In the genomic region with DNA sequence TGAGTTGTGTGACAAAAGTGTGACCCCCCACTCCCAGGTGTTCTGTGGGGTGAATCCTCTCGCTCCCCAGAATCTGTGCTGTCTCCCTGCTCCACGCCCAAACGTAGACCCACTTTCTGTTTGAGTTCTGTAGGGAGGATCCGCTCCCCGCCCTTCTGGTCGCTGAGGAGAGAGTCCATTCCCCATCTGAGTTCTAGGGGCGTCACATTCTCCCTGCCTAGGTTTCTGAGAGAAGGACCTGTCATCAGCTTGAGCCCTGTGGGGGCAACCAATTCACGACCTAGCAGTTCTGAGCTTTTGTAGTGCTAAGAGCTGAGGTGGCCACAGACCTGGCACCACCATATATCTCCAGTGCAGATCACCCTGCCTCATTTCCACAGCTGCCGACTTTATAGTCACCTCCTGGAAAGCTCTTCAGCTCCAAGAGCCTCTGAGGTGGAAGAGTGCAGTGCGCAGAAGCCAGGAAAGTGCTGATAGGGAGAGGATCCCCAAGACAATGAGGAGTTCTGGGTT, we compare ENCODE assay signal across 8 mouse cellular contexts. TPM values are rescaled to one million over a fixed set of nuclear protein-coding genes. Genes with fewer than 3 reads are reported as not detected.
A peak's percentile ranks its signal among the peaks of the same experiment; 100 is the strongest.
DNase-seq lines count a peak whose midpoint lies in the region; ATAC-seq lines count a peak whose summit lies in the region.

No protein-coding gene starts in this region.

- peak overlapping the region; percentile 97 for H3K4me3 ChIP-seq in kidney, embryonic 14.5 days (ENCODE audit: low read length)
- H3K4me3 ChIP-seq in hindbrain, embryonic 11.5 days (ENCODE audit: low read depth, low read length), result peak overlapping the region; percentile 92
- H3K4me3 ChIP-seq in midbrain, embryonic 10.5 days, result peak overlapping the region; percentile 99

- DNase-seq in kidney, postnatal 25 days, result no peak
- DNase-seq in hindbrain, embryonic 11.5 days (ENCODE audit: low spot score), result no peak
- no peak for DNase-seq in midbrain, embryonic 10.5 days (ENCODE audit: low spot score)
- no peak for DNase-seq in urinary bladder, postnatal 25 days (ENCODE audit: low spot score)
- DNase-seq in left cerebral cortex, postnatal 4 days, result no peak
- DNase-seq in cerebellum, postnatal 14 days, result no peak

- H3K9ac ChIP-seq in kidney, embryonic 14.5 days (ENCODE audit: low read depth, low read length), result peak overlapping the region; percentile 95
- H3K9ac ChIP-seq in hindbrain, embryonic 11.5 days (ENCODE audit: low read depth, low read length), result peak overlapping the region; percentile 64

- 5% methylated on average over 10 of the region's 10 CpGs for WGBS in kidney, embryonic 14.5 days
- WGBS in hindbrain, embryonic 11.5 days, result 5% methylated on average over 10 of the region's 10 CpGs
- WGBS in midbrain, embryonic 10.5 days, result 6% methylated on average over 10 of the region's 10 CpGs

- H3K27ac ChIP-seq in kidney, embryonic 14.5 days (ENCODE audit: low read depth, low read length), result no peak overlapping the region
- H3K27ac ChIP-seq in hindbrain, embryonic 11.5 days (ENCODE audit: low read depth, low read length), result no peak overlapping the region
- H3K27ac ChIP-seq in midbrain, embryonic 10.5 days (replicated peaks), result peak overlapping the region; percentile 63

- H3K27me3 ChIP-seq in kidney, embryonic 14.5 days (ENCODE audit: control insufficient read depth, insufficient read depth, low read length), result no peaks in the 10 kb centered on the region; the same call in 1 of the 2 replicates
- no peaks in the 10 kb centered on the region for H3K27me3 ChIP-seq in hindbrain, embryonic 11.5 days (ENCODE audit: control insufficient read depth, insufficient read depth, low read length)
- H3K27me3 ChIP-seq in midbrain, embryonic 10.5 days (ENCODE audit: low read depth, poor library complexity, severe bottlenecking), result no peaks in the 10 kb centered on the region

- intact Hi-C loops in left cerebral cortex, postnatal 4 days (cut with DNase I), result loop anchor here (5.0 kb wide), 1 partner anchor 138 kb away; no protein-coding TSS in a partner anchor

- H3K4me2 ChIP-seq in kidney, embryonic 14.5 days (replicated peaks; ENCODE audit: low read depth, low read length), result peak overlapping the region; percentile 93
- peak overlapping the region; percentile 85 for H3K4me2 ChIP-seq in hindbrain, embryonic 11.5 days (replicated peaks; ENCODE audit: low read depth, low read length)

- H3K4me1 ChIP-seq in kidney, embryonic 14.5 days (ENCODE audit: control insufficient read depth, insufficient read depth, low read length), result peaks cover 9% of the 10 kb centered on the region
- 0 out of 2 replicates have a peak, but pooled peaks cover 2% of the 10 kb centered on the region for H3K4me1 ChIP-seq in hindbrain, embryonic 11.5 days (replicated peaks; ENCODE audit: control insufficient read depth, insufficient read depth, low read length)
- peaks cover 14% of the 10 kb centered on the region for H3K4me1 ChIP-seq in midbrain, embryonic 10.5 days

- H3K36me3 ChIP-seq in kidney, embryonic 14.5 days (ENCODE audit: control insufficient read depth, insufficient read depth, low read length), result peaks cover 21% of the 10 kb centered on the region
- H3K36me3 ChIP-seq in hindbrain, embryonic 11.5 days (ENCODE audit: control insufficient read depth, insufficient read depth, low read length), result 0 out of 2 replicates have a peak, but pooled peaks cover 4% of the 10 kb centered on the region
- peaks cover 18% of the 10 kb centered on the region for H3K36me3 ChIP-seq in midbrain, embryonic 10.5 days

- H3K9me3 ChIP-seq in kidney, embryonic 14.5 days (ENCODE audit: control insufficient read depth, low read length), result no peaks in the 10 kb centered on the region
- no peaks in the 10 kb centered on the region for H3K9me3 ChIP-seq in hindbrain, embryonic 11.5 days (ENCODE audit: control insufficient read depth, low read length)
- no peaks in the 10 kb centered on the region for H3K9me3 ChIP-seq in midbrain, embryonic 10.5 days (replicated peaks)

- ATAC-seq in kidney, embryonic 14.5 days (ENCODE audit: low FRiP score, low TSS enrichment), result peak; percentile 65
- peak; percentile 63 for ATAC-seq in activated CD4-positive, CD25-positive, alpha-beta regulatory T cell, adult 4 months
- ATAC-seq in hindbrain, embryonic 11.5 days (ENCODE audit: low FRiP score), result no peak; the same call in none of the 2 replicates

RNA-seq across cellular contexts. Expression of gene Ndufa10, which starts 0.5 kb away (rescaled TPM):
- polyA plus RNA-seq in kidney, embryonic 14.5 days (2014; fragmentation: Nextera tagmentation; extraction: Ambion mirVana), result 314 and 335 TPM in 2 replicates
- 100 to 1,000 TPM; 175 to 212 TPM for polyA plus RNA-seq in activated CD4-positive, CD25-positive, alpha-beta regulatory T cell, adult 4 months (2017; shearing (Covaris generic))
- polyA plus RNA-seq in hindbrain, embryonic 11.5 days (2014; fragmentation: Nextera tagmentation; extraction: Ambion mirVana), result 287 and 289 TPM in 2 replicates
- 298 and 309 TPM in 2 replicates for polyA plus RNA-seq in midbrain, embryonic 10.5 days (2016; fragmentation: Nextera tagmentation; extraction: Ambion mirVana)
- total RNA-seq in left cerebral cortex, postnatal 4 days (2021), result 100 to 1,000 TPM; 161 to 166 TPM

RNA-seq across cellular contexts. Expression of gene Olfr1416, which starts 10.8 kb away (rescaled TPM):
- not detected in 2 replicates for polyA plus RNA-seq in kidney, embryonic 14.5 days (2014; fragmentation: Nextera tagmentation; extraction: Ambion mirVana)
- under 1 TPM in 1 of 2 experiments, not detected in 1; 0.11 TPM for polyA plus RNA-seq in activated CD4-positive, CD25-positive, alpha-beta regulatory T cell, adult 4 months (2017; shearing (Covaris generic))
- polyA plus RNA-seq in hindbrain, embryonic 11.5 days (2014; fragmentation: Nextera tagmentation; extraction: Ambion mirVana), result not detected in 2 replicates
- not detected in 2 replicates for polyA plus RNA-seq in midbrain, embryonic 10.5 days (2016; fragmentation: Nextera tagmentation; extraction: Ambion mirVana)
- not detected for total RNA-seq in left cerebral cortex, postnatal 4 days (2021)

RNA-seq across cellular contexts. Expression of gene Olfr1415, which starts 21.8 kb away (rescaled TPM):
- not detected in 2 replicates for polyA plus RNA-seq in kidney, embryonic 14.5 days (2014; fragmentation: Nextera tagmentation; extraction: Ambion mirVana)
- polyA plus RNA-seq in activated CD4-positive, CD25-positive, alpha-beta regulatory T cell, adult 4 months (2017; shearing (Covaris generic)), result not detected
- polyA plus RNA-seq in hindbrain, embryonic 11.5 days (2014; fragmentation: Nextera tagmentation; extraction: Ambion mirVana), result not detected in 2 replicates
- polyA plus RNA-seq in midbrain, embryonic 10.5 days (2016; fragmentation: Nextera tagmentation; extraction: Ambion mirVana), result not detected in 2 replicates
- not detected for total RNA-seq in left cerebral cortex, postnatal 4 days (2021)

RNA-seq across cellular contexts. Expression of gene Olfr1414, which starts 44.3 kb away (rescaled TPM):
- polyA plus RNA-seq in kidney, embryonic 14.5 days (2014; fragmentation: Nextera tagmentation; extraction: Ambion mirVana), result not detected in 2 replicates
- polyA plus RNA-seq in activated CD4-positive, CD25-positive, alpha-beta regulatory T cell, adult 4 months (2017; shearing (Covaris generic)), result not detected
- polyA plus RNA-seq in hindbrain, embryonic 11.5 days (2014; fragmentation: Nextera tagmentation; extraction: Ambion mirVana), result not detected in 2 replicates
- not detected in 2 replicates for polyA plus RNA-seq in midbrain, embryonic 10.5 days (2016; fragmentation: Nextera tagmentation; extraction: Ambion mirVana)
- not detected for total RNA-seq in left cerebral cortex, postnatal 4 days (2021)
